Mouse (Mus musculus): ENCODE data around the gene Ampd1. TPM values are rescaled to one million over a fixed set of nuclear protein-coding genes. Genes with fewer than 3 reads are reported as not detected.

Gene Ampd1
- polyA plus RNA-seq, 1 experiment from 2014 or later = 0.19 TPM

- no peak overlapping the region for H3K4me2 ChIP-seq
- peaks cover 5% of the 10 kb centered on the region for H3K4me1 ChIP-seq (replicated peaks)
- no peaks in the 10 kb centered on the region for H3K36me3 ChIP-seq
- ATAC-seq (replicated peaks; ENCODE audit: insufficient number of reproducible peaks, insufficient read depth, low FRiP score, low read depth) = no peak
- WGBS = 56% methylated on average over 9 of the region's 9 CpGs
- H3K27me3 ChIP-seq = no peaks in the 10 kb centered on the region
- no peak overlapping the region for H3K9ac ChIP-seq
- H3K9me3 ChIP-seq (replicated peaks) = no peaks in the 10 kb centered on the region
- H3K4me3 ChIP-seq = no peak overlapping the region
- 0 out of 2 replicates have a peak overlapping the region, but pooled peaks have one; percentile 4 for H3K27ac ChIP-seq
Measured at GRCm38 (mm10) chr3:103079301-103079700, 5.5 kb downstream of the Ampd1 start.

GRCm38 (mm10) chr3:103081051-103081450, 7.2 kb downstream of the Ampd1 start:
- 47% methylated on average over 11 of the region's 11 CpGs for WGBS
- peaks cover 5% of the 10 kb centered on the region for H3K4me1 ChIP-seq (replicated peaks)
- no peaks in the 10 kb centered on the region for H3K9me3 ChIP-seq (replicated peaks)
- no peak overlapping the region for H3K4me3 ChIP-seq
- H3K36me3 ChIP-seq = no peaks in the 10 kb centered on the region
- no peaks in the 10 kb centered on the region for H3K27me3 ChIP-seq
- H3K9ac ChIP-seq = no peak overlapping the region
- no peak overlapping the region for H3K4me2 ChIP-seq
- no peak overlapping the region for H3K27ac ChIP-seq
- no peak for ATAC-seq (replicated peaks; ENCODE audit: insufficient number of reproducible peaks, insufficient read depth, low FRiP score, low read depth)

GRCm38 (mm10) chr3:103081861-103082453, 8.1 kb downstream of the Ampd1 start:
- no peak overlapping the region for H3K27ac ChIP-seq
- no peak overlapping the region for H3K4me3 ChIP-seq
- ATAC-seq (replicated peaks; ENCODE audit: insufficient number of reproducible peaks, insufficient read depth, low FRiP score, low read depth) = no peak
- no peak overlapping the region for H3K9ac ChIP-seq
- 79% methylated on average over 17 of the region's 17 CpGs for WGBS
- peaks cover 5% of the 10 kb centered on the region for H3K4me1 ChIP-seq (replicated peaks)
- no peaks in the 10 kb centered on the region for H3K36me3 ChIP-seq
- H3K4me2 ChIP-seq = no peak overlapping the region
- no peaks in the 10 kb centered on the region for H3K27me3 ChIP-seq
- no peaks in the 10 kb centered on the region for H3K9me3 ChIP-seq (replicated peaks)

GRCm38 (mm10) chr3:103082761-103083160, 8.9 kb downstream of the Ampd1 start:
- peak overlapping the region; percentile 27; the same call in 1 of the 2 replicates for H3K27ac ChIP-seq

GRCm38 (mm10) chr3:103085986-103086385, 12.2 kb downstream of the Ampd1 start:
- Histone ChIP-seq H3K27me3 (no peaks in the 10 kb centered on the region), H3K36me3 (no peaks in the 10 kb centered on the region), H3K9me3 (replicated peaks) (no peaks in the 10 kb centered on the region), H3K4me2 (no peak overlapping the region), H3K4me1 (replicated peaks) (peaks cover 5% of the 10 kb centered on the region), H3K4me3 (no peak overlapping the region), H3K9ac (no peak overlapping the region), H3K27ac (no peak overlapping the region)
- ATAC-seq (replicated peaks; ENCODE audit: insufficient number of reproducible peaks, insufficient read depth, low FRiP score, low read depth) = no peak
- WGBS = 75% methylated on average over 3 of the region's 3 CpGs

More at GRCm38 (mm10) chr3:103082761-103083160, 8.9 kb downstream of the Ampd1 start:
- Histone ChIP-seq H3K36me3 (no peaks in the 10 kb centered on the region), H3K9ac (no peak overlapping the region), H3K27me3 (no peaks in the 10 kb centered on the region), H3K9me3 (replicated peaks) (no peaks in the 10 kb centered on the region), H3K4me2 (no peak overlapping the region), H3K4me3 (no peak overlapping the region), H3K4me1 (replicated peaks) (peaks cover 5% of the 10 kb centered on the region)
- 39% methylated on average over 5 of the region's 5 CpGs for WGBS
- ATAC-seq (replicated peaks; ENCODE audit: insufficient number of reproducible peaks, insufficient read depth, low FRiP score, low read depth) = no peak

- no peak overlapping the region for H3K4me2 ChIP-seq
- no peaks in the 10 kb centered on the region for H3K27me3 ChIP-seq
- ATAC-seq (replicated peaks; ENCODE audit: insufficient number of reproducible peaks, insufficient read depth, low FRiP score, low read depth) = no peak; the same call in 1 of the 2 replicates
- H3K4me3 ChIP-seq = no peak overlapping the region
- no peak overlapping the region for H3K9ac ChIP-seq
- no peaks in the 10 kb centered on the region for H3K4me1 ChIP-seq (replicated peaks)
- H3K36me3 ChIP-seq = no peaks in the 10 kb centered on the region
- H3K9me3 ChIP-seq (replicated peaks) = no peaks in the 10 kb centered on the region
- WGBS = 83% methylated on average over 2 of the region's 2 CpGs
- H3K27ac ChIP-seq = no peak overlapping the region
Measured at GRCm38 (mm10) chr3:103091753-103092152, 17.9 kb downstream of the Ampd1 start.

- Histone ChIP-seq H3K27me3 (no peaks in the 10 kb centered on the region), H3K4me1 (replicated peaks) (peaks cover 13% of the 10 kb centered on the region), H3K9ac (no peak overlapping the region), H3K4me2 (peak overlapping the region; percentile 27), H3K27ac (no peak overlapping the region), H3K9me3 (replicated peaks) (no peaks in the 10 kb centered on the region), H3K4me3 (no peak overlapping the region), H3K36me3 (no peaks in the 10 kb centered on the region)
- 67% methylated on average over 23 of the region's 23 CpGs for WGBS
- no peak for ATAC-seq (replicated peaks; ENCODE audit: insufficient number of reproducible peaks, insufficient read depth, low FRiP score, low read depth)
Measured at GRCm38 (mm10) chr3:103098662-103099061, 24.8 kb downstream of the Ampd1 start.

GRCm38 (mm10) chr3:103099667-103100066, 25.9 kb downstream of the Ampd1 start:
- Histone ChIP-seq H3K27me3 (no peaks in the 10 kb centered on the region), H3K9ac (no peak overlapping the region), H3K4me1 (replicated peaks) (peaks cover 13% of the 10 kb centered on the region), H3K9me3 (replicated peaks) (no peaks in the 10 kb centered on the region), H3K36me3 (no peaks in the 10 kb centered on the region), H3K4me2 (no peak overlapping the region), H3K4me3 (no peak overlapping the region), H3K27ac (no peak overlapping the region)
- 77% methylated on average over 6 of the region's 6 CpGs for WGBS
- ATAC-seq (replicated peaks; ENCODE audit: insufficient number of reproducible peaks, insufficient read depth, low FRiP score, low read depth) = no peak

GRCm38 (mm10) chr3:103100735-103101134, 26.9 kb downstream of the Ampd1 start:
- Histone ChIP-seq H3K27me3 (no peaks in the 10 kb centered on the region), H3K4me3 (no peak overlapping the region), H3K9ac (no peak overlapping the region), H3K9me3 (replicated peaks) (no peaks in the 10 kb centered on the region), H3K4me2 (no peak overlapping the region), H3K36me3 (no peaks in the 10 kb centered on the region), H3K4me1 (replicated peaks) (peaks cover 13% of the 10 kb centered on the region), H3K27ac (no peak overlapping the region)
- ATAC-seq (replicated peaks; ENCODE audit: insufficient number of reproducible peaks, insufficient read depth, low FRiP score, low read depth) = no peak
- WGBS = 51% methylated on average over 2 of the region's 2 CpGs

GRCm38 (mm10) chr3:103101194-103101593, 27.4 kb downstream of the Ampd1 start:
- no peak overlapping the region for H3K4me3 ChIP-seq
- ATAC-seq (replicated peaks; ENCODE audit: insufficient number of reproducible peaks, insufficient read depth, low FRiP score, low read depth) = no peak
- no peak overlapping the region for H3K27ac ChIP-seq
- H3K9ac ChIP-seq = no peak overlapping the region
- 49% methylated on average over 5 of the region's 5 CpGs for WGBS
- peaks cover 13% of the 10 kb centered on the region for H3K4me1 ChIP-seq (replicated peaks)
- no peaks in the 10 kb centered on the region for H3K9me3 ChIP-seq (replicated peaks)
- no peaks in the 10 kb centered on the region for H3K27me3 ChIP-seq
- no peak overlapping the region for H3K4me2 ChIP-seq
- no peaks in the 10 kb centered on the region for H3K36me3 ChIP-seq

GRCm38 (mm10) chr3:103101909-103102308, 28.1 kb downstream of the Ampd1 start:
- H3K4me1 ChIP-seq (replicated peaks) = peaks cover 13% of the 10 kb centered on the region
- H3K9me3 ChIP-seq (replicated peaks) = no peaks in the 10 kb centered on the region
- peak overlapping the region; percentile 73 for H3K4me3 ChIP-seq
- H3K4me2 ChIP-seq = peak overlapping the region; percentile 90
- H3K9ac ChIP-seq = peak overlapping the region; percentile 53
- H3K27me3 ChIP-seq = no peaks in the 10 kb centered on the region
- ATAC-seq (replicated peaks; ENCODE audit: insufficient number of reproducible peaks, insufficient read depth, low FRiP score, low read depth) = peak; percentile 24
- H3K36me3 ChIP-seq = no peaks in the 10 kb centered on the region
- 0 out of 2 replicates have a peak overlapping the region, but pooled peaks have one; percentile 38 for H3K27ac ChIP-seq
- 1% methylated on average over 14 of the region's 14 CpGs for WGBS
